Mouse (Mus musculus) right cerebral cortex, postnatal 14 days (tissue): Measurements from ENCODE around the gene Zfand2b.

Experiments
- DNase-seq: peaks from one replicate; pipeline ENCODE4 v3.0.0; 2022

Zfand2b gene

GRCm38 (mm10) chr1:75168093-75168471 is 364 bp upstream of the Zfand2b start:
- no peak for DNase-seq

GRCm38 (mm10) chr1:75179334-75180104 is 11.1 kb downstream of the Zfand2b start:
- DNase-seq: peak; percentile 56

GRCm38 (mm10) chr1:75180105-75180590 is 11.7 kb downstream of the Zfand2b start, which contains the start of gene Abcb6:
TSS of gene Abcb6 (minus strand) at chr1:75180392.
- DNase-seq: peak; percentile 93

GRCm38 (mm10) chr1:75180741-75181140 is 12.3 kb downstream of the Zfand2b start:
- DNase-seq: no peak

- DNase-seq: no peak
These were observed 13.0 kb downstream of the Zfand2b start for GRCm38 (mm10) chr1:75181377-75181870.

- DNase-seq: no peak
These were observed 13.7 kb downstream of the Zfand2b start for GRCm38 (mm10) chr1:75182160-75182559.

GRCm38 (mm10) chr1:75185495-75185894 is 17.0 kb downstream of the Zfand2b start:
- DNase-seq: no peak

- DNase-seq: no peak
These were observed 18.7 kb downstream of the Zfand2b start for GRCm38 (mm10) chr1:75187126-75187525.

GRCm38 (mm10) chr1:75187914-75188483 is 19.6 kb downstream of the Zfand2b start:
- DNase-seq: no peak

- no peak for DNase-seq
These were observed 22.1 kb downstream of the Zfand2b start for GRCm38 (mm10) chr1:75190577-75190976.

- DNase-seq: no peak
These were observed 22.8 kb downstream of the Zfand2b start for GRCm38 (mm10) chr1:75191258-75191621.

- DNase-seq: peak; percentile 90
These were observed 23.4 kb downstream of the Zfand2b start, which contains the start of the genes Ankzf1 and Atg9a for GRCm38 (mm10) chr1:75191622-75192402. TSS of gene Ankzf1 (plus strand) at chr1:75192151. TSS of gene Atg9a (minus strand) at chr1:75192196.

- DNase-seq: no peak
These were observed 24.0 kb downstream of the Zfand2b start for GRCm38 (mm10) chr1:75192452-75192851.

- DNase-seq: no peak
These were observed 32.8 kb downstream of the Zfand2b start for GRCm38 (mm10) chr1:75201236-75201635.

GRCm38 (mm10) chr1:75208967-75209678 is 40.7 kb downstream of the Zfand2b start:
- DNase-seq: no peak

GRCm38 (mm10) chr1:75210136-75211087 is 42.0 kb downstream of the Zfand2b start, which contains the start of the genes Glb1l and Stk16:
TSS of gene Glb1l (minus strand) at chr1:75210813.
TSS of gene Stk16 (plus strand) at chr1:75210838.
- peak; percentile 97 for DNase-seq

- DNase-seq: no peak
These were observed 42.8 kb downstream of the Zfand2b start for GRCm38 (mm10) chr1:75211141-75211708.

GRCm38 (mm10) chr1:75212542-75212941 is 44.1 kb downstream of the Zfand2b start:
- no peak for DNase-seq

- DNase-seq: no peak
These were observed 44.6 kb downstream of the Zfand2b start for GRCm38 (mm10) chr1:75213096-75213495.

- DNase-seq: no peak
These were observed 46.0 kb downstream of the Zfand2b start for GRCm38 (mm10) chr1:75214442-75214841.

- peak; percentile 44 for DNase-seq
These were observed 46.4 kb downstream of the Zfand2b start for GRCm38 (mm10) chr1:75214886-75215285.
